Mouse (Mus musculus) intestine, embryonic 14.5 days (tissue): ENCODE measurements around the gene Bpifb4. TPM values are rescaled to one million over a fixed set of nuclear protein-coding genes. Genes with fewer than 3 reads are reported as not detected.

Source experiments
- ATAC-seq: fragments of 200-750 bp; cut with Nextera tagmentation; replicated peaks from 2 replicates; pipeline ENCODE4 v1.8.0; 2017; ENCODE audit warnings: low read depth, moderate number of reproducible peaks, moderate TSS enrichment, moderate library complexity; ENCODE audit not compliant: low FRiP score, low TSS enrichment
- DNase-seq: peaks from one replicate; pipeline ENCODE4 v3.0.0-alpha.2; 2018; ENCODE audit warnings: low spot score
- H3K27ac ChIP-seq: fragments of 300-500 bp; sonication (generic); 2 replicates; pipeline ENCODE4 v1.5.1; 2014; ENCODE audit warnings: low read depth, mild to moderate bottlenecking, control low read depth
- H3K27me3 ChIP-seq: fragments of 300-500 bp; sonication (generic); replicated peaks from 2 replicates; pipeline ENCODE4 v1.6.1; 2014; ENCODE audit warnings: low read length, control low read depth; ENCODE audit not compliant: control insufficient read depth, insufficient read depth
- H3K36me3 ChIP-seq: fragments of 300-500 bp; sonication (generic); 2 replicates; pipeline ENCODE4 v1.6.1; 2014; ENCODE audit warnings: low read length, control low read depth; ENCODE audit not compliant: control insufficient read depth, insufficient read depth
- H3K4me1 ChIP-seq: fragments of 300-500 bp; sonication (generic); replicated peaks from 2 replicates; pipeline ENCODE4 v1.6.1; 2014; ENCODE audit warnings: low read length, control low read depth, mixed read lengths; ENCODE audit not compliant: control insufficient read depth, insufficient read depth
- H3K4me2 ChIP-seq: fragments of 300-500 bp; sonication (generic); 2 replicates; pipeline ENCODE4 v1.6.1; 2014; ENCODE audit warnings: low read length
- H3K4me3 ChIP-seq: fragments of 300-500 bp; sonication (generic); 2 replicates; pipeline ENCODE4 v1.5.1; 2014; ENCODE audit warnings: low read depth, low read length, control low read depth, mixed read lengths
- H3K9ac ChIP-seq: fragments of 300-500 bp; sonication (generic); 2 replicates; pipeline ENCODE4 v1.6.1; 2014; ENCODE audit warnings: mild to moderate bottlenecking, low read length
- H3K9me3 ChIP-seq: fragments of 300-500 bp; sonication (generic); 2 replicates; pipeline ENCODE4 v1.6.1; 2016; ENCODE audit warnings: low read length, control low read depth; ENCODE audit not compliant: control insufficient read depth
- WGBS: fragments of 180-500 bp; shearing (Covaris S2); extraction: QIAGEN DNeasy Blood & Tissue Kit; methylation state at CpG from one replicate; pipeline ENCODE4 v1.1.7; 2014; 5-methylcytosine and 5-hydroxymethylcytosine counted together
- polyA plus RNA-seq: library from polyadenylated mRNA; unstranded; fragments of >200 nt; fragmentation: Nextera tagmentation; extraction: Ambion mirVana; gene quantifications from 2 replicates; pipeline ENCODE4 v1.2.1, GENCODE M21; 2014

Bpifb4 gene
- polyA plus RNA-seq, 1 experiment from 2014 or later: not detected

- no peaks in the 10 kb centered on the region for H3K4me1 ChIP-seq
- WGBS: 77% methylated on average over 1 of the region's 1 CpGs
Observed at GRCm38 (mm10) chr2:154007381-154007780, 69.4 kb downstream of the Bpifb4 start.

GRCm38 (mm10) chr2:154007965-154008364, 70.0 kb downstream of the Bpifb4 start, which contains the start of gene Bpifa2:
TSS of gene Bpifa2 (plus strand) at chr2:154008265.
- 79% methylated on average over 3 of the region's 3 CpGs for WGBS

More at GRCm38 (mm10) chr2:154007381-154007780, 69.4 kb downstream of the Bpifb4 start:
- ATAC-seq: no peak
- Histone ChIP-seq H3K4me3 (no peak overlapping the region), H3K36me3 (no peaks in the 10 kb centered on the region), H3K27me3 (no peaks in the 10 kb centered on the region), H3K9me3 (no peaks in the 10 kb centered on the region), H3K9ac (no peak overlapping the region), H3K27ac (no peak overlapping the region), H3K4me2 (no peak overlapping the region)
- DNase-seq: no peak

More at GRCm38 (mm10) chr2:154007965-154008364, 70.0 kb downstream of the Bpifb4 start, which contains the start of gene Bpifa2:
- no peaks in the 10 kb centered on the region for H3K4me1 ChIP-seq
- H3K4me3 ChIP-seq: no peak within 1 kb of the TSS
- H3K9ac ChIP-seq: no peak within 1 kb of the TSS
- ATAC-seq (no peak), DNase-seq (no peak)
- H3K27me3 ChIP-seq: no peaks in the 10 kb centered on the region
- no peaks in the 10 kb centered on the region for H3K9me3 ChIP-seq
- H3K4me2 ChIP-seq: no peak within 1 kb of the TSS
- no peaks in the 10 kb centered on the region for H3K36me3 ChIP-seq
- H3K27ac ChIP-seq: no peak within 1 kb of the TSS

Other genes with a start within 250 kb of the Bpifb4 start
- gene Dnmt3c, start 241.6 kb upstream of the Bpifb4 start, polyA plus RNA-seq: 0.08 and 0.14 TPM in 2 replicates
- gene Mapre1, start 196.9 kb upstream of the Bpifb4 start, polyA plus RNA-seq: 229 and 254 TPM in 2 replicates
- not detected in 2 replicates for gene Efcab8, start 158.3 kb upstream of the Bpifb4 start, polyA plus RNA-seq
- gene Sun5, start 67.1 kb upstream of the Bpifb4 start, polyA plus RNA-seq: not detected in 2 replicates
- gene Bpifb2, start 63.2 kb upstream of the Bpifb4 start, polyA plus RNA-seq: not detected in 2 replicates
- not detected in 2 replicates for gene Bpifb6, start 37.8 kb upstream of the Bpifb4 start, polyA plus RNA-seq
- not detected in 2 replicates for gene Bpifb3, start 20.0 kb upstream of the Bpifb4 start, polyA plus RNA-seq
- not detected in 2 replicates for gene Bpifa6, start 36.7 kb downstream of the Bpifb4 start, polyA plus RNA-seq
- gene Bpifa2, start 70.1 kb downstream of the Bpifb4 start, polyA plus RNA-seq: not detected in 2 replicates
- gene Bpifa3, start 192.1 kb downstream of the Bpifb4 start, polyA plus RNA-seq: not detected in 2 replicates
- gene Bpifa1, start 204.7 kb downstream of the Bpifb4 start, polyA plus RNA-seq: not detected in 2 replicates
- gene Bpifa5, start 224.4 kb downstream of the Bpifb4 start, polyA plus RNA-seq: not detected in 2 replicates